Mouse (Mus musculus) bone marrow, adult 2 months (tissue): ENCODE data around the gene Elob. TPM values are rescaled to one million over a fixed set of nuclear protein-coding genes. Genes with fewer than 3 reads are reported as not detected.

Source experiments
- H3K27ac ChIP-seq: fragments of 200-500 bp; 2 replicates; pipeline ENCODE4 v1.5.1; 2012; ENCODE audit warnings: low read depth, mild to moderate bottlenecking, control low read depth, inconsistent platforms, low read length; ENCODE audit not compliant: control insufficient read depth, poor library complexity, insufficient read depth
- H3K4me1 ChIP-seq: fragments of 200-500 bp; 2 replicates; pipeline ENCODE4 v1.6.1; 2011; ENCODE audit warnings: low read length; ENCODE audit not compliant: control insufficient read depth, insufficient read depth
- H3K4me3 ChIP-seq: fragments of 200-500 bp; replicated peaks from 2 replicates; pipeline ENCODE3; 2011; ENCODE audit warnings: mild to moderate bottlenecking, low read depth, low read length, control low read depth; ENCODE audit not compliant: control insufficient read depth
- CTCF ChIP-seq: fragments of 200-500 bp; IDR thresholded peaks from 2 replicates; pipeline ENCODE4 v1.5.1; 2011; ENCODE audit warnings: low read length, control low read depth; ENCODE audit not compliant: control insufficient read depth, insufficient read depth
- POLR2A ChIP-seq: fragments of 200-500 bp; IDR thresholded peaks from 2 replicates; pipeline ENCODE4 v1.6.1; 2011; ENCODE audit warnings: low read depth, mild to moderate bottlenecking, control low read depth, low read length, borderline replicate concordance; ENCODE audit not compliant: control insufficient read depth
- WGBS: fragments of 180-500 bp; shearing (Covaris S2); methylation state at CpG from one replicate; pipeline ENCODE4 v1.1.7; 2018; 5-methylcytosine and 5-hydroxymethylcytosine counted together
- polyA plus RNA-seq: library from polyadenylated mRNA; stranded (reverse); fragments of >200 nt; gene quantifications from 2 replicates; pipeline ENCODE4 v1.2.4, GENCODE M21; 2011; ENCODE audit warnings: low replicate concordance; ENCODE audit not compliant: missing spikeins, insufficient read depth, insufficient read length

The Elob gene
- polyA plus RNA-seq, 1 experiment = 239 TPM

- TF ChIP-seq CTCF (no peak), POLR2A (no peak)
- Histone ChIP-seq H3K4me1 (no peaks in the 10 kb centered on the region), H3K27ac (no peak overlapping the region), H3K4me3 (no peak overlapping the region)
- WGBS = 96% methylated on average over 8 of the region's 8 CpGs
These were observed 10.4 kb downstream of the Elob start for GRCm38 (mm10) chr17:23818579-23818978.

GRCm38 (mm10) chr17:23815641-23816040, 13.3 kb downstream of the Elob start:
- WGBS = 97% methylated on average over 16 of the region's 16 CpGs
- H3K4me3 ChIP-seq = no peak overlapping the region
- TF ChIP-seq CTCF = no peak
- no peak for TF ChIP-seq POLR2A
- no peak overlapping the region for H3K27ac ChIP-seq
- no peaks in the 10 kb centered on the region for H3K4me1 ChIP-seq

DNA sequence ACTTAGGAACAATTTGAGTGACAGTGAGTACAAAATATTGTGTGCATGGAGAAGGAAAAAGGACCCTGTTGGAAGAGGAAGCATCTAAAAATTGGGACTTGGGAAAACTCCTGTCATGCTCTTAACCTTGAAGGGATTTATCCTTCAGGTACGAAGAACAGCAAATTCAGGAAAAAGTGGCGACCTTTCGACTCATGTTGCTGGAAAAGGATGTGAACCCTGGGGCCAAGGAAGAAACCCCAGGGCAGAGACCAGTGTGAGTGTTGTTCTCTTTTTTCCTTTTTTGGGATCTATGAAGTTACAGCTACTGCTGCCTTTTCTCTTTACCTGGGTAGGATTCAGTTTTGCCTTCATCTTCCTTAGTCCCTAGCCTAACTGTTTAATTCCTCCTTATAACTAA, 21.0 kb downstream of the Elob start:
- WGBS = 90% methylated on average over 3 of the region's 3 CpGs
- TF ChIP-seq POLR2A (no peak), CTCF (no peak)
- no peak overlapping the region for H3K27ac ChIP-seq
- peaks cover 1% of the 10 kb centered on the region; the same call in 1 of the 2 replicates for H3K4me1 ChIP-seq
- H3K4me3 ChIP-seq = no peak overlapping the region

- Histone ChIP-seq H3K4me1 (peaks cover 1% of the 10 kb centered on the region; the same call in 1 of the 2 replicates), H3K4me3 (no peak overlapping the region), H3K27ac (peak overlapping the region; percentile 20; the same call in 1 of the 2 replicates)
- TF ChIP-seq POLR2A (peak; percentile 24; the same call in 1 of the 2 replicates), CTCF (peak; percentile 26; the same call in 1 of the 2 replicates)
- 54% methylated on average over 25 of the region's 25 CpGs for WGBS
These were observed 22.1 kb downstream of the Elob start for GRCm38 (mm10) chr17:23806867-23807266.

- TF ChIP-seq POLR2A (no peak), CTCF (no peak)
- 0% methylated on average over 8 of the region's 8 CpGs for WGBS
- Histone ChIP-seq H3K4me3 (peak overlapping the region; percentile 64), H3K4me1 (peaks cover 1% of the 10 kb centered on the region; the same call in 1 of the 2 replicates), H3K27ac (peak overlapping the region; percentile 36; the same call in 1 of the 2 replicates)
These were observed 24.4 kb downstream of the Elob start for GRCm38 (mm10) chr17:23804426-23805085.

- Histone ChIP-seq H3K4me3 (peak overlapping the region; percentile 64), H3K27ac (peak overlapping the region; percentile 98), H3K4me1 (peaks cover 1% of the 10 kb centered on the region; the same call in 1 of the 2 replicates)
- WGBS = under 1% methylated on average over 78 of the region's 83 CpGs
- no peak for TF ChIP-seq CTCF
These were observed 25.4 kb downstream of the Elob start for GRCm38 (mm10) chr17:23803366-23804041.

- H3K4me3 ChIP-seq = peak overlapping the region; percentile 64
- H3K4me1 ChIP-seq = peaks cover 1% of the 10 kb centered on the region; the same call in 1 of the 2 replicates
- peak overlapping the region; percentile 98 for H3K27ac ChIP-seq
- TF ChIP-seq CTCF (no peak; the same call in 1 of the 2 replicates), POLR2A (peak; percentile 92; the same call in 1 of the 2 replicates)
- under 1% methylated on average over 58 of the region's 60 CpGs for WGBS
These were observed 26.1 kb downstream of the Elob start for GRCm38 (mm10) chr17:23802746-23803365.

- Histone ChIP-seq H3K4me3 (no peak overlapping the region), H3K4me1 (peaks cover 1% of the 10 kb centered on the region; the same call in 1 of the 2 replicates), H3K27ac (no peak overlapping the region)
- TF ChIP-seq POLR2A (no peak), CTCF (no peak)
- WGBS = 94% methylated on average over 10 of the region's 10 CpGs
These were observed 27.3 kb downstream of the Elob start for GRCm38 (mm10) chr17:23801627-23802026.
